Mouse (Mus musculus): ENCODE measurements at regions not wholly inside any gene's neighbourhood (a gene's known extent, or its start where the extent isn't known, plus 50 kb on each side); places are given as distances from the start of the nearest gene placed in this dataset.
A peak's percentile ranks its signal among the peaks of the same experiment; 100 is the strongest.

GRCm38 (mm10) chr14:24081911-24082558 lies 67.7 kb upstream of the Kcnma1 start:
- DNase-seq = no peak

GRCm38 (mm10) chr14:24068693-24069092 lies 54.4 kb upstream of the Kcnma1 start:
- peak; percentile 4 for DNase-seq

GRCm38 (mm10) chr14:24067657-24068056 lies 53.4 kb upstream of the Kcnma1 start:
- peak; percentile 11 for DNase-seq

- no peak for DNase-seq
Measured at GRCm38 (mm10) chr14:24065231-24065767, 51.0 kb upstream of the Kcnma1 start.
